Mouse (Mus musculus): ENCODE results near the gene Rsph6a.

Gene Rsph6a

DNA sequence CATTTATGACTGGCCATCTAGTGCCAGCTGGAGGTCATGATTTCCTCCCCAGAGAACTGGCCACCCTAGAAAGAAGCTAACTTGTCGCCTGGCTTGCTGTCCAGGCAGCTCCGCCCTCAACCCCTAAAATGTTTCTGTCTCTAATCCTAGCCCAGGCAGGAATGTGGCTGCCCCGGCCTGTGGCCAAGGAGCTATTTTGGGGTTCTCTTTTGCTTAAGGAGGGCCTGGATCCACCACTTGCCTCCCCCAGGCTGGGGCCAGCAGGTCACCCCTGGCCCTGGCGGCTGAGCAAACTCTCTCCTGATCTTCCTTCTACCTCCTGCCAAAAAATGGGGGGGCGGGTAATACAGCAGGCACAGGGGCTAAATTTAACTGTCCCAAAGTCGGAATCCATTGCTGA lies 28.6 kb downstream of the Rsph6a start:
- DNase-seq = peak in 1 of 2 experiments; percentile 12

DNA sequence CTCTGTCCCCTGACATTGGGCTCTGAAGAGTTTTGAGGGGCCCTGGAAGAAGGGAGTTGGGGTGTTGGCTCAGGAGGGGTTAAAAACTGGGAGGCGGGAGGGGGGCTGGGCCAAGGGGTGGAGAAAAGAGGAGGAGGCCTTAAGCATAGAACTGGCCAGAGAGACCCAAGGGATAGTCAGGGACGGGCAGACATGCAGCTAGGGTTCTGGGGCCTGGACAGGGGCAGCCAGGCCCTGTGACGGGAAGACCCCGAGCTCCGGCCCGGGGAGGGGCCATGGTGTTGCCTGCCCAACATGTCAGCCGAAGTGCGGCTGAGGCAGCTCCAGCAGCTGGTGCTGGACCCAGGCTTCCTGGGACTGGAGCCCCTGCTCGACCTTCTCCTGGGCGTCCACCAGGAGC lies 29.2 kb downstream of the Rsph6a start, which contains the start of gene Dmpk:
Gene Dmpk, plus strand, starts transcription at position 149 of the 400 bp plus-strand sequence.
- DNase-seq = peak in 1 of 2 experiments; percentile 10

DNA sequence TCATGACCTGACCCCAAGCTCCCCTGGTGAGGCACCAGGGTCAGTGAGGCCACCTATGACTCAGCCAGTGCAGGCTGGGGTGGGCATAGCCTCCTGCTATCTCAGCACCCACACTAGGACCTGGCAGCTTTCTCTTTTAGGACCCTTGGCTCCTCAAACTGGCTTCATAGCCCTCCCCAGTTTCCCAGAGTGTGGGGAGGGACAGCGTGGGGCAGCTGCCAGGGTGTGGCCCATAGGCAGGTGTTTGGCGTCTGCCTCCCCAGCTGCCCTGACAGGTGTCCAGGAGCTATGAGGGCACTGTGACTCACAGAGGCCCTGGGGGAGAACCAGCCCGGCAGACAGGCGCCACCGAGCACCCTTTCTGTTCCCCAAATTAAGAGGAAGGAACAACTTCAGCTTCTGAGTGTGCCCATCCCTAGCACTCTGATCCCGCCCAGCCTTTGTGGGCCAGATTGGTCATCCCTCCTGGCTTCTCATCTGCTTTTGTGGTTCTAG lies 29.8 kb downstream of the Rsph6a start:
- DNase-seq = peak in 1 of 2 experiments; percentile 17

DNA sequence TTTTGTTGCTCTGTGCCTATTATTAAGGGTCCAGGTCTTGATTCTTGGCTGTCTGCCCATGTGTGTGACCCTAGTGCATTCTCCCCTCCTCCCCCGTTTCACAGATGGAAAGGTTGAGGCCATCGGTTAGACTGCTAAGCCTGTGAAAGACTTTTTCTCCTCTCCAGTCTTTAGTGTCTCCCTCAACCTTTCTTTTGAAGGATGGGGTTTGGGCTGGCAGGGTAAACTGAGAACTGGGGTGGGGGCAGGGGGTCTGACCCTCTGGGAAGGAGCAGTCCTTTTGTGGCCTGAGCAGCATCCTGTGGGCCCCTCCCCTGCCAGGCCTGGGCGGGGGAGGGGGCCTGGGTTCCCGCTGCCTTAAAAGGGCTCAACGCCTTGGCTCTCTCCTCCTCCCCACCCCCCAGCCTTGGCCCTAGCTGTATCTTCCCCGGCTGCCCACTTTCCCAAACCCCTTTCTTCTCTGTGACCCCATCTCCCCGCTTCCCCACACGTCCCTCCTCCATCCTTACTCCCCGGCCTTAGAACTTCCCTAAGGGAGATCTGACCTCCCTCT lies 30.5 kb downstream of the Rsph6a start:
- DNase-seq = peak in 1 of 2 experiments; percentile 24

DNA sequence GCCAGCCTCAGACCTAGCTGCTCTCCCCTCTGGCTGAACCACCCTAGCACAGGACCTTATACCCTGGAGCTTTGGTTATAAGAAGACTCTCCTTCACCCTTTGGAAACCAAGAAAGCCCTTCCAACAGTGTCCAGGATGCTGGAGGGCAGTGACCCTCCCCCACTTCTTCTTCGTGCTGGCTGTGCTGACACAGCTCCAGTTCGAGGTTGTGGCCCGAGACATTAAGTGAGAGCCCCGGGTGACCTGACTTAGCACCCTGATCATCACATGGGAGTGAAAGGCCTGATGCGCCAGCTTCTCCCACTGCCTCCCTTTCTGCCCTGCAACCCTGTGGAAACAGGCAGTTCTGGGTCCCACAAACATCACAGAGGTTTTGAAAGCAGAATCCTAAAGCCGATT lies 31.0 kb downstream of the Rsph6a start:
- DNase-seq = no peak

DNA sequence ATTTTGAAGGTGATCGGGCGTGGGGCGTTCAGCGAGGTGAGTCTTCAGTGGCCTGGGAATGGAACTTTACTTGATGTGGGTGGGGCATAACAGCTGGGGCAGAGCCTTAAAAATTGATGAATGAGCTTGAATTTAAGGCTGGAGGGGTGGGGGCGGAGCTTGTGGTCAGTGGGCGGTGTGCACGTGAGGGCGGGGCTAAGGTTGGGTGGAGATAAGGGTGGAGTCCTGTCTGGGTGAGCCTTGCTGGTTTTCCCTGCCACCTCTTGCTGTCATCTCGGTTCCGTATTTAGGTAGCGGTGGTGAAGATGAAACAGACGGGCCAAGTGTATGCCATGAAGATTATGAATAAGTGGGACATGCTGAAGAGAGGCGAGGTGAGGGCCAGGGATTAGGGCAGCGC lies 31.6 kb downstream of the Rsph6a start:
- peak in 1 of 2 experiments; percentile 40 for DNase-seq

DNA sequence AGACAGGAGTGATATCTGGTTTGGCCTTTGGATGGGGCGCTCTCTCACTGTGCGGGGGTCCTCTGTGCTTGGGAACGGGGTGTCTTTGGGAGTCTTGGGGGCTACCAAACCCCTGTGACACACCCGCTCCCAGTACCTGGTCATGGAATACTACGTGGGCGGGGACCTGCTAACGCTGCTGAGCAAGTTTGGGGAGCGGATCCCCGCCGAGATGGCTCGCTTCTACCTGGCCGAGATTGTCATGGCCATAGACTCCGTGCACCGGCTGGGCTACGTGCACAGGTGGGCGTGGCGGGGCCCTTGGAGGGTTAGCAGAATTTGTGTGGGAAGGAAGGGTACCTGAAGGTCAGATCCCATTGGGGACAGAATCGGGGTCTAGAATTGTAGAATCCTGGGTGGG lies 32.3 kb downstream of the Rsph6a start:
- DNase-seq = peak in 1 of 2 experiments; percentile 14

DNA sequence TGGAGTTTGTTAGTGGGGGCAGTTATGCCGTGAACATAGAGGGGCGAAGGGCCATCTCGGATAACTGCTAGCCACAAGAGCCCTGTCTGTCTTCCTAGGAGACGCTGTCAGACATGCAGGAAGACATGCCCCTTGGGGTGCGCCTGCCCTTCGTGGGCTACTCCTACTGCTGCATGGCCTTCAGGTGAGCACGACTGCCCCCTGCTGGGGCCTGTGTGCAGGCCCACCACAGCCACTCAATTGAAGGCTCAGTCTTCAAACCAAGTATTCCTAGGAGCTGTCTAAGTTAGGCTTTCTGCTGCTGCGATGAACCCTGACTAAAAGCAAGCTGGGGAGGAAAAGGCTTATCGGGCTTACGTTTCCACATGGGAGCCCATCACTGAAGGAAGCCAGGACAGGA lies 34.3 kb downstream of the Rsph6a start:
- peak; percentile 74 to 79 for DNase-seq

DNA sequence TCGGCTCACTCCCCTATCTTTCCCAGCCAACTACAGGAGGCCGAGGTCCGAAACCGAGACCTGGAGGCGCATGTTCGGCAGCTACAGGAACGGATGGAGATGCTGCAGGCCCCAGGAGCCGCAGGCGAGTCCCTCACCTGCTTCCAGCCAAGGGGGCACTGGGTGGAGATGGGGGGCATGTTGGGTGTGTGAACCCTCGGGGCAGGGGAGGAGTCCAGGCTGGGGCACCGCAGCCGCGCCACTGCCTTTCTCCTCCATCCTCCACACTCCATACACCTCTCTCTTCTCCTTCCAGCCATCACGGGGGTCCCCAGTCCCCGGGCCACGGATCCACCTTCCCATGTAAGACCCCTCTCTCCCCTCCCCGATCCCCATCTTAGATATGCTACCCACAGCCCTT lies 37.4 kb downstream of the Rsph6a start:
- no peak for DNase-seq

DNA sequence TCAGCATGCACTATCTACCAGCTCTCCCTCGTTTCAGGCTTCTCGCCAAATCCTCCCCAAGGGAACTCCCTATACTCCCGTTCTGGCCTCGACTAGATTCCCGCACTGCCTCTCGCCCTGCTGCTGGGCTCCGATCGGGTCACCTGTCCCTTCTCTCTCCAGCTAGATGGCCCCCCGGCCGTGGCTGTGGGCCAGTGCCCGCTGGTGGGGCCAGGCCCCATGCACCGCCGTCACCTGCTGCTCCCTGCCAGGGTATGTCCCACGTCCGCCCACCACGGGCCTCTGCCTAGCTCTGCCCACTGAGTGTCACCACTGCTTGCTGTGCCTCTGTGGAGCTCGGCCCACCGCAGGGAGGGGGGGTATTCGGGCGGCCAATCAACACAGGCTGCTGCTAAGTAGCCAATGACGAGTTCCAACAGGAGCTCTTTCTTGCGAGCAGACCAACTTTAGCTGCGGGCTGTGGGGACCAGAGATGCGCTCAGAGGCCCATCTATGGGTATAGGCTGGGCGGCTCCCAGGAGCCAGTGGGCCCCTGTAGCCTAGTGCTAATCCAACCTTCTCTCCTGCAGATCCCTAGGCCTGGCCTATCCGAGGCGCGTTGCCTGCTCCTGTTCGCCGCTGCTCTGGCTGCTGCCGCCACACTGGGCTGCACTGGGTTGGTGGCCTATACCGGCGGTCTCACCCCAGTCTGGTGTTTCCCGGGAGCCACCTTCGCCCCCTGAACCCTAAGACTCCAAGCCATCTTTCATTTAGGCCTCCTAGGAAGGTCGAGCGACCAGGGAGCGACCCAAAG lies 38.1 kb downstream of the Rsph6a start:
- DNase-seq = peak; percentile 61 to 65

DNA sequence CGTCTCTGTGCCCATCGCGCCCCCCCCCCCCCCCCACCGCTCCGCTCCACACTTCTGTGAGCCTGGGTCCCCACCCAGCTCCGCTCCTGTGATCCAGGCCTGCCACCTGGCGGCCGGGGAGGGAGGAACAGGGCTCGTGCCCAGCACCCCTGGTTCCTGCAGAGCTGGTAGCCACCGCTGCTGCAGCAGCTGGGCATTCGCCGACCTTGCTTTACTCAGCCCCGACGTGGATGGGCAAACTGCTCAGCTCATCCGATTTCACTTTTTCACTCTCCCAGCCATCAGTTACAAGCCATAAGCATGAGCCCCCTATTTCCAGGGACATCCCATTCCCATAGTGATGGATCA lies 38.7 kb downstream of the Rsph6a start:
- peak; percentile 86 for DNase-seq

DNA sequence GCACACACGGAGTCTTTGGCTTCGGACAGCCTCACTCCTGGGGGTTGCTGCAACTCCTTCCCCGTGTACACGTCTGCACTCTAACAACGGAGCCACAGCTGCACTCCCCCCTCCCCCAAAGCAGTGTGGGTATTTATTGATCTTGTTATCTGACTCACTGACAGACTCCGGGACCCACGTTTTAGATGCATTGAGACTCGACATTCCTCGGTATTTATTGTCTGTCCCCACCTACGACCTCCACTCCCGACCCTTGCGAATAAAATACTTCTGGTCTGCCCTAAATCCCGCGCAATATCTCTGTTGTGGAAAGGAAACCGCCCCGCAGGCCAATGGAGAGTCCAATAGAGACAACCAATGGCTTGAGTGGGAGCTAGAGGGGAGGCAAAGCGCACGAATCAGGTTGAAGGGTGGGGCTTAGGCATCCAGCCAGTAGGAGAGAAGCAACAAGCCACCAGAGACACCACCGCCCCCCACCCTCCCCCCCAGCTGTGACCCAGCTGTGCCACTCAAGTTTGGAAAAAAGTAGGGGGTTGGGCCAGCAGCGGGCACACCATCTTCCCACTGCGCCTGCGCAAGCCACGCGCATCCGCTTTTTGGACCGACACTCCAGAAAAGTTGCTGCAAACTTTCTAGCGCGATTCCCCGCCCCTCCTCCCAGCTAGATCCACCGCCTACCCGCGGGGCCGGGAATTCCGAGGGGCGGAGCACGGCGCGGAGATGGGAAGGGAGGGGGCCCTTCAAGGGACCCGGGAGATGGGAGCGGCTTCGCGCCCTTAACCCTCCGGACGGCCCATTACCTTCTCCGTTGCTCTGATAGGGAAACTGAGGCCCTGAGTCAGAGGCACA lies 39.3 kb downstream of the Rsph6a start:
- DNase-seq = peak; percentile 85

DNA sequence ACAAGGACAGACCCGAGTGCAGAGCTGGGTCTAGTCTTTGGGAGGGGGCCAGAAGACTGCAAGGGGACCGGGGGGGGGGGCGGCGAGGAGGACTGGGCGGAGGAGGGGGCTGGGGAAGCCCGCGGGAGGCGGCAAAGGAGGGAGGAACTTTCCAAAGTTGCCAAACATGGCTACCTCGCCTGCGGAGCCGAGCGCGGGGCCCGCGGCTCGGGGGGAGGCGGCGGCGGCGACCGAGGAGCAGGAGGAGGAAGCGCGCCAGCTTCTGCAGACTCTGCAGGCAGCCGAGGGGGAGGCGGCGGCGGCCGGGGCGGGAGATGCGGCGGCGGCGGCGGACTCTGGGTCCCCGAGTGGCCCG lies 40.0 kb downstream of the Rsph6a start, which contains the start of gene Six5:
Gene Six5, plus strand, starts transcription at position 124 of the 355 bp plus-strand sequence.
- peak; percentile 57 to 59 for DNase-seq

DNA sequence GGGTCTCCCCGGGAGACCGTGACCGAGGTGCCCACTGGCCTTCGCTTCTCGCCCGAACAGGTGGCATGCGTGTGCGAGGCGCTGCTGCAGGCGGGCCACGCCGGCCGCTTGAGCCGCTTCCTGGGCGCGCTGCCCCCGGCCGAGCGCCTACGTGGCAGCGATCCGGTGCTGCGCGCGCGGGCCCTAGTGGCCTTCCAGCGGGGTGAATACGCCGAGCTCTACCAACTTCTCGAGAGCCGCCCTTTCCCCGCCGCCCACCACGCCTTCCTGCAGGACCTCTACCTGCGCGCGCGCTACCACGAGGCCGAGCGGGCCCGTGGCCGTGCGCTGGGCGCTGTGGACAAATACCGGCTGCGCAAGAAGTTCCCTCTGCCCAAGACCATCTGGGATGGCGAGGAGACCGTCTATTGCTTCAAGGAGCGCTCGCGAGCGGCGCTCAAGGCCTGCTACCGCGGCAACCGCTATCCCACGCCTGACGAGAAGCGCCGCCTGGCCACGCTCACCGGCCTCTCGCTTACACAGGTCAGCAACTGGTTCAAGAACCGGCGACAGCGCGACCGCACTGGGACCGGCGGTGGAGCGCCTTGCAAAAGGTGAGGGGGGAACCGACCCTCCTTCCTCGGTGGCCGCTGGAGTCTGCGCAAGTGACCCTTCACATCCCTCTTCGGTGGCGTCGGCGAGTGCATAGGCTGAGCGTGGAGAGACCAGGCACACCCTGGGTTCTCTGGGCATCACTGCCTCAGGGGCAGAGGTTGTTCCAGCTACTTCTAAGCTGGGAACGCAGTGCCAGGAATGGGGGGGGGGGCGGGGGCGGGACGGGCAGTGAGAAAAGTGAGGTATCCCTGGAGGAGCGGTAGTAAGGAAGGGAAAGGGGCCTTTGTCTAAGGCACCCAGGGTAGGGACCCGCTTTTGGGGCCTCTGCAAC lies 40.6 kb downstream of the Rsph6a start:
- DNase-seq = peak; percentile 49 to 61

DNA sequence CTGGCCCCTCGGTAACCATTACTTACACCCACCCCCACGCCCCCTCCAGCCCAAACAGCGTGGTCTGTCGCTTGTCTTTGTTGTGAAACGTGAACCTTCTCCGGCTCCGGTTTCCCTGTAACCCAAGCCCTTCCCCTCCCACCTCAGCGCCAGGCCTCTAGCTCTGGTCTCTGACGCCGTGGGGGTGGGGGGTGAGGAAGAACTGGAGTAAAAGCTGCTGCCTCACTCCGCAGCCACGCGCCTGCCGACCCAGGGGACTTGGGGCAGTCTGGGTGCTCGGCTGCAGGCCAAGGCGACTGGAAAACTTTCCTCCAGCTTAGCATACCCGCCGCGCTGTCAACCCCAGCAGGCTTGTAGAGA lies 41.2 kb downstream of the Rsph6a start:
- DNase-seq = peak; percentile 47 to 65

DNA sequence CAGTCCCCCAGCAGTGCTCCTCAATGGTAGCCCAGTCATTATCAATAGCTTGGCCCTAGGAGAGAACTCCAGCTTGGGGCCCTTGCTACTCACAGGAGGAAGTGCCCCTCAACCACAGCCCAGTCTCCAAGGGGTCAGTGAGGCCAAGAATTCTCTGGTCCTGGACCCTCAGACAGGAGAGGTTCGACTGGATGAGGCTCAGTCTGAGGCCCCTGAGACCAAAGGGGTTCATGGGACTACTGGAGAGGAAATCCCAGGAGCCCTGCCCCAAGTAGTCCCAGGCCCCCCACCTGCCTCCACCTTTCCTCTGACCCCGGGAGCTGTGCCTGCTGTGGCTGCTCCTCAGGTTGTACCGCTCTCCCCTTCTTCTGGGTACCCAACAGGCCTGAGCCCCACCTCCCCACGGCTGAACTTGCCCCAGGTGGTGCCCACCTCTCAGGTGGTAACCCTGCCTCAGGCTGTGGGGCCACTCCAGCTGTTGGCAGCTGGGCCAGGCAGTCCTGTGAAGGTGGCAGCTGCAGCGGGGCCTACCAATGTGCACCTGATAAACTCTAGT lies 42.0 kb downstream of the Rsph6a start:
- peak in 1 of 2 experiments; percentile 13 for DNase-seq

DNA sequence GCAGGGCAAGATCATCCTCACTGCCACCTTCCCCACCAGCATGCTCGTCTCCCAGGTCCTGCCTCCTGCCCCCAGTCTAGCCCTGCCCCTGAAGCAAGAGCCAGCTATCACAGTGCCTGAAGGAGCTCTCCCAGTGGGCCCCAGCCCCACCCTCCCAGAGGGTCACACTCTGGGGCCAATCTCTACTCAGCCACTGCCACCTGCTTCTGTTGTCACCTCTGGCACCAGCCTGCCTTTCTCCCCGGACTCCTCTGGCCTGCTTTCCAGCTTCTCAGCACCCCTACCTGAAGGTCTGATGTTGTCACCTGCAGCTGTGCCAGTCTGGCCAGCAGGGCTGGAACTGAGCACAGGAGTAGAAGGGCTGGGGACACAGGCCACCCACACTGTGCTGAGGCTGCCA lies 42.7 kb downstream of the Rsph6a start:
- peak in 1 of 2 experiments; percentile 5 for DNase-seq

DNA sequence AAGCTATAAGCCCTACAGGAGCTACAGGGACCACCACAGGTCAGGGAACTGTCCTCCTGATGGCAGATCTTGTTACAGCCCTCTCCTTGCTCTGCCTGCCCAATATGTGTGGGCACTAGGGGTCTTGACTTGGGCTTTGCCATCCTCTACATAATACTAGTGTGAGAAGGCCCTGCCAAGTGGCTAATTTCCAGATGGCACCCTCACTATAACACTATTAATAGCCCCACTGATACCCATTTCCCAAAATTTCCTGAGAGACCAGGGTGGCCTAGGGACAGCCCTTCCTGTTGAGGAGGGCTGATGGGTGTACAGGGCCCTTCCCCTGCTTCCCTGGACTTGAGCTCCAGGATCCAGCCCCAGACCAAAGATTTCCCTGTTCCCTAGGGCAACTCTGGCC lies 43.4 kb downstream of the Rsph6a start:
- DNase-seq = peak in 1 of 2 experiments; percentile 55

DNA sequence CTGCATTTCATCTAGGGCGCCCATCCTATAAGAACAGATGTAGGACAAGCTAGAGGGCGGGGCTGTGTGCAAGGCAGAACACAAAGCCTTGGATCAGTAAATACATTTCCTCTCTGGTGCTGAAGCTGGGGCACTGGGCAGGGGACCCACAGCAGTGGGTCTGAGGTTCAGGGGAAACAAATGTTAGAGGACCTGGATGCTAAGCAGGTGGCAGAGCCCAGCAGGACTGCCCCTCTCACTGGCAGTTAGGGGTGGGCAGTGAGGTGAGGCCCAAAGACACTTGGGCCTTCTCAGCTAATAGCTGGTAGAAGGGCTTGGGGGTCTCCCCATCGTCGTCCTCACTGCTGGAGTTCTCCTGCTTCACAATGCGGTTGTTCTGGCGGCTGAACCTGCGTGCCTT lies 44.3 kb downstream of the Rsph6a start:
- DNase-seq = no peak

DNA sequence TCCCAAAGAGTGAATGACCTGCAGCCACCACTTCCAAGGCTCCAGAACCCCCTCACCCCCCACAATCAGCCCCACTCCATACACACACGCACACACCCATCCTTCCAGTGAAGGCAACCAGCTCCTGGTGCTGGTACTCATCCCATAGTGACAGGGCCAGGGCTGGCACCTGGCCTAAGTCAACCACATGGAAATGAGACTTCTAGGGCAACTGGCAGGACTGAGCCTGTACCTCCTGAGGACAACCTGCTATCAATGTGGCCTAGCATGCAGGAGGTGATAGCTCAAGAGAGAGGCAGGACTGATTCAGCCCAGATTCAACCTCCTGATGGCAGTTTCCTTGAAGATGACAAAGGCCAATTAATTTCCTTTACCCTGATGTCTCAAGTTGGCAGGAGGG lies 45.8 kb downstream of the Rsph6a start:
- peak in 1 of 2 experiments; percentile 9 for DNase-seq

DNA sequence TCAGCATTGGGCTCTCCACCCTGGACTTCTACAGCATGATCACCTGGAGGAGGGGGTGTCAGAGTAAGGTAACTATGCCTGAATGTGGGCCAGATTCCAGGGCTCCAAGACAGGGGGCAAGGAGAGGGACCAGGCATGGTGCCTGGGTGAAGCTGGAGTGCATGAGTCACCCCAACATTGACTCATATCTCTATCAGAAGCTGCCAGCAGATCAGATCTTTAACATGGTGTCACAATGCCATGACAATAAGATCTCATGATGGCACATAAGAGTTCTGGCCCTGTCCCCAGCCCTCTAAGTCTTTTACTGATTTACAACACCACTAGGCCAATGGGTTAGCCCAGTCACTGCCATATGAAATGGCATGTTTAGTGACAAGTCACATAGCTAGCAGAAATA lies 49.3 kb downstream of the Rsph6a start:
- DNase-seq = no peak

DNA sequence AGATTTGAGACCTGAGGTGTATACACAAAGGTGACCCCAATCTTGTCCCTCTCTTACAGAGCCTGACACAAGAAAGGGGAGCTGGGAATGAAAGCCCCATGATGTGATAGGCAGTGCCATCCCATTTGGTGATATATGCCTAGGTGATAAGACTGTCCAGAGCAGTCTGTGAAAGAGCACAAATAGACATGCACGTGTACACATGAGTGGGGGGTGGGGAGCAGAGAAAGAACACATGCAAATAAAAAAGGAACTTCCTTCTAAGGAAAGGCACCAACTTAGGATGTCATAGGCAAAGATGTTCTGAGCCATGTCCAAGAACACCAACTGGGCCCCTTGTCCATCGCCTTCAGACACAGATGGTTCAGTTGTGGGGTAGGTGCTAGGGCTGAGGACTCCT lies 50.0 kb downstream of the Rsph6a start:
- no peak for DNase-seq
